Mouse (Mus musculus): Measurements from ENCODE around the gene D430042O09Rik. TPM values are rescaled to one million over a fixed set of nuclear protein-coding genes. Genes with fewer than 3 reads are reported as not detected.
A peak's percentile ranks its signal among the peaks of the same experiment; 100 is the strongest.

The D430042O09Rik gene
- polyA plus RNA-seq, 1 experiment from 2014 or later: 10.3 TPM

DNA sequence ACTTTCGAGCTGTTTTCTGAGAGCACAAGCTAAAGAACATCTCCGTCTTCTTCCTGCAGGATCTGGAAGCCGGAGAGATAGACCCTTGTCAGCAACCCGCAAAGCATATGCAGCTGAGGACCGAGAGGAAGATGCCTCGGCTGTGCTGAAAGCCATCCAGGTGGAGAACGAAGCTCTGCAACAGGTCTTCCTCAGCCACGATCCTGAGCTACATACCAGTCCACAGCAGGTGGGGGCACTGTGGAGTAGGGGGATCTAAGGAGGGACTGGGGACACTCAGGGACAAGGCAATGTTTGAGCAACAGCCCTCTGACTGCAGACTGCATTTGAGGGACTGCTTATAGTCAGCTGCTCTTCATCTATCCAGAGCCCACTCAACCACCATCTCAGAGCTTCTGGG, 105.0 kb downstream of the D430042O09Rik start:
- no peaks in the 10 kb centered on the region for H3K27me3 ChIP-seq (replicated peaks)
- 87% methylated on average over 8 of the region's 8 CpGs for WGBS
- no peak for ATAC-seq (ENCODE audit: insufficient number of reproducible peaks, low FRiP score)
- H3K4me2 ChIP-seq: no peak overlapping the region
- 0 out of 2 replicates have a peak, but pooled peaks cover 2% of the 10 kb centered on the region for H3K4me1 ChIP-seq (replicated peaks)
- no peaks in the 10 kb centered on the region for H3K9me3 ChIP-seq (replicated peaks)
- H3K36me3 ChIP-seq: peaks cover 26% of the 10 kb centered on the region
- no peak overlapping the region for H3K4me3 ChIP-seq
- H3K9ac ChIP-seq: no peak overlapping the region
- H3K27ac ChIP-seq (ENCODE audit: poor library complexity, severe bottlenecking): no peak overlapping the region

- H3K4me2 ChIP-seq: no peak overlapping the region
- no peaks in the 10 kb centered on the region for H3K27me3 ChIP-seq (replicated peaks)
- no peaks in the 10 kb centered on the region for H3K9me3 ChIP-seq (replicated peaks)
- WGBS: 80% methylated on average over 3 of the region's 3 CpGs
- no peak overlapping the region for H3K9ac ChIP-seq
- peaks cover 9% of the 10 kb centered on the region for H3K4me1 ChIP-seq (replicated peaks)
- peaks cover 34% of the 10 kb centered on the region for H3K36me3 ChIP-seq
- no peak for ATAC-seq (ENCODE audit: insufficient number of reproducible peaks, low FRiP score)
- H3K4me3 ChIP-seq: no peak overlapping the region
- no peak overlapping the region for H3K27ac ChIP-seq (ENCODE audit: poor library complexity, severe bottlenecking)
These were observed 108.0 kb downstream of the D430042O09Rik start for GRCm38 (mm10) chr7:125815733-125816132.

- Histone ChIP-seq H3K4me2 (no peak overlapping the region), H3K4me3 (no peak overlapping the region), H3K36me3 (peaks cover 27% of the 10 kb centered on the region), H3K9ac (no peak overlapping the region), H3K27ac (ENCODE audit: poor library complexity, severe bottlenecking) (no peak overlapping the region), H3K27me3 (replicated peaks) (no peaks in the 10 kb centered on the region), H3K9me3 (replicated peaks) (no peaks in the 10 kb centered on the region), H3K4me1 (replicated peaks) (peaks cover 19% of the 10 kb centered on the region)
- 86% methylated on average over 9 of the region's 9 CpGs for WGBS
- ATAC-seq (ENCODE audit: insufficient number of reproducible peaks, low FRiP score): no peak
These were observed 110.6 kb downstream of the D430042O09Rik start for GRCm38 (mm10) chr7:125818301-125818712.

GRCm38 (mm10) chr7:125820233-125820632, 112.5 kb downstream of the D430042O09Rik start:
- Histone ChIP-seq H3K27ac (ENCODE audit: poor library complexity, severe bottlenecking) (peak overlapping the region; percentile 41; the same call in 1 of the 2 replicates), H3K27me3 (replicated peaks) (no peaks in the 10 kb centered on the region), H3K9ac (no peak overlapping the region), H3K36me3 (peaks cover 10% of the 10 kb centered on the region), H3K4me1 (replicated peaks) (peaks cover 19% of the 10 kb centered on the region), H3K4me2 (no peak overlapping the region), H3K9me3 (replicated peaks) (no peaks in the 10 kb centered on the region), H3K4me3 (no peak overlapping the region)
- 40% methylated on average over 2 of the region's 2 CpGs for WGBS
- no peak for ATAC-seq (ENCODE audit: insufficient number of reproducible peaks, low FRiP score)

- Histone ChIP-seq H3K9me3 (replicated peaks) (no peaks in the 10 kb centered on the region), H3K36me3 (peaks cover 3% of the 10 kb centered on the region; the same call in 1 of the 2 replicates), H3K4me2 (no peak overlapping the region), H3K9ac (no peak overlapping the region), H3K4me1 (replicated peaks) (peaks cover 63% of the 10 kb centered on the region), H3K4me3 (no peak overlapping the region), H3K27ac (ENCODE audit: poor library complexity, severe bottlenecking) (peak overlapping the region; percentile 34; the same call in 1 of the 2 replicates), H3K27me3 (replicated peaks) (no peaks in the 10 kb centered on the region)
- 9% methylated on average over 2 of the region's 2 CpGs for WGBS
- 0 out of 2 replicates have a peak, but pooled peaks have one; percentile 47 for ATAC-seq (ENCODE audit: insufficient number of reproducible peaks, low FRiP score)
These were observed 118.7 kb downstream of the D430042O09Rik start for GRCm38 (mm10) chr7:125826425-125826824.

DNA sequence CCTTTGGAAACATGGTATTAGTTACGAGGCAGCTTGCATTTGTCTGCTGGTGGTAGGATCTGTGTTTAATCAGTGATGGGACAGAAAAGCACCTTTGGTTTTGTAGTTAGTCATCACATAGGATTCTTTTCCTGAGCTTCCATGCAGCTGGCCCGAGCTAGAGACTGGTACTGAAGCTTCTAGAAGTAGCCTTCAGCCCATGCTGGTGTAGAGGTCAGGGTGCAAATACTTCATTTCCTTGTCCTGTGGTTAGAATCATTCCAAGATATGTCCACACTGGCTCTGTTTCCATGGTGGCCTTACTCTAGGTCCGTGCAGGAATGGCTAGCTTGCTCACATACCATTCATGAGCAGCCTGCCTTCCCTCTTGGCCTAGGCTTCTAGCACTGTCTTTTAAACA, 119.2 kb downstream of the D430042O09Rik start:
- no peak for ATAC-seq (ENCODE audit: insufficient number of reproducible peaks, low FRiP score)
- Histone ChIP-seq H3K4me1 (replicated peaks) (peaks cover 68% of the 10 kb centered on the region), H3K27me3 (replicated peaks) (no peaks in the 10 kb centered on the region), H3K4me2 (no peak overlapping the region), H3K36me3 (peaks cover 3% of the 10 kb centered on the region; the same call in 1 of the 2 replicates), H3K27ac (ENCODE audit: poor library complexity, severe bottlenecking) (peak overlapping the region; percentile 34; the same call in 1 of the 2 replicates), H3K4me3 (no peak overlapping the region), H3K9ac (no peak overlapping the region), H3K9me3 (replicated peaks) (no peaks in the 10 kb centered on the region)
- WGBS: 51% methylated on average over 3 of the region's 3 CpGs

GRCm38 (mm10) chr7:125827420-125827819, 119.7 kb downstream of the D430042O09Rik start:
- WGBS: 61% methylated on average over 9 of the region's 9 CpGs
- no peak for ATAC-seq (ENCODE audit: insufficient number of reproducible peaks, low FRiP score)
- peak overlapping the region; percentile 34; the same call in 1 of the 2 replicates for H3K27ac ChIP-seq (ENCODE audit: poor library complexity, severe bottlenecking)

DNA sequence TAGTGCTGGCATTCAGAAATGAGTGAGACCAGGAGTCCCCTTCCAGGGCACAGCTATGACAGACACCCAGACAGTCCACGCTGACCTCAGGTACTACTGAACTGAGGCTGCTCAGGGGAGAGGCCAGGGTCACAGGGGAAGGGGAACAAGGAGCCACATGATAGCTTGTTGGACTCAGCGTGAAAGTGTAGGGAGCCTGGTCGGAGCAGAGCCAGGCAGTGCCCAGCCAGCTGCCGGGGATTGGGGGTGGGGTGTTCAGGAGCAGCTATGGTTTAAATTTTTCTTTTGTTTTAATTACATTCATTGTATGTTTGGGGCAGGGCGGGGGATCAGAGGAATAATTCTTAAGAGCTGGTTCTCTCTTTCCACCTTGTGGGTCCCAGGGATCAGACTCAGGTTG, 120.9 kb downstream of the D430042O09Rik start:
- peaks cover 76% of the 10 kb centered on the region for H3K4me1 ChIP-seq (replicated peaks)
- peak overlapping the region; percentile 30 for H3K27ac ChIP-seq (ENCODE audit: poor library complexity, severe bottlenecking)
- no peak overlapping the region for H3K9ac ChIP-seq
- ATAC-seq (ENCODE audit: insufficient number of reproducible peaks, low FRiP score): no peak
- H3K27me3 ChIP-seq (replicated peaks): no peaks in the 10 kb centered on the region
- WGBS: 71% methylated on average over 5 of the region's 5 CpGs
- H3K9me3 ChIP-seq (replicated peaks): no peaks in the 10 kb centered on the region
- H3K4me3 ChIP-seq: no peak overlapping the region
- peak overlapping the region; percentile 45; the same call in 1 of the 2 replicates for H3K4me2 ChIP-seq
- peaks cover 3% of the 10 kb centered on the region; the same call in 1 of the 2 replicates for H3K36me3 ChIP-seq

More at GRCm38 (mm10) chr7:125827420-125827819, 119.7 kb downstream of the D430042O09Rik start:
- no peak overlapping the region for H3K4me3 ChIP-seq
- H3K27me3 ChIP-seq (replicated peaks): no peaks in the 10 kb centered on the region
- H3K4me2 ChIP-seq: no peak overlapping the region
- H3K9ac ChIP-seq: no peak overlapping the region
- H3K36me3 ChIP-seq: peaks cover 3% of the 10 kb centered on the region; the same call in 1 of the 2 replicates
- peaks cover 71% of the 10 kb centered on the region for H3K4me1 ChIP-seq (replicated peaks)
- H3K9me3 ChIP-seq (replicated peaks): no peaks in the 10 kb centered on the region

- Histone ChIP-seq H3K9me3 (replicated peaks) (no peaks in the 10 kb centered on the region), H3K27me3 (replicated peaks) (no peaks in the 10 kb centered on the region), H3K4me2 (peak overlapping the region; percentile 45), H3K27ac (ENCODE audit: poor library complexity, severe bottlenecking) (peak overlapping the region; percentile 84), H3K9ac (peak overlapping the region; percentile 37; the same call in 1 of the 2 replicates), H3K4me1 (replicated peaks) (peaks cover 79% of the 10 kb centered on the region), H3K4me3 (peak overlapping the region; percentile 6; the same call in 1 of the 2 replicates), H3K36me3 (peaks cover 9% of the 10 kb centered on the region; the same call in 1 of the 2 replicates)
- 22% methylated on average over 3 of the region's 3 CpGs for WGBS
- ATAC-seq (ENCODE audit: insufficient number of reproducible peaks, low FRiP score): peak; percentile 42; the same call in 1 of the 2 replicates
These were observed 121.5 kb downstream of the D430042O09Rik start for GRCm38 (mm10) chr7:125829121-125829666.

DNA sequence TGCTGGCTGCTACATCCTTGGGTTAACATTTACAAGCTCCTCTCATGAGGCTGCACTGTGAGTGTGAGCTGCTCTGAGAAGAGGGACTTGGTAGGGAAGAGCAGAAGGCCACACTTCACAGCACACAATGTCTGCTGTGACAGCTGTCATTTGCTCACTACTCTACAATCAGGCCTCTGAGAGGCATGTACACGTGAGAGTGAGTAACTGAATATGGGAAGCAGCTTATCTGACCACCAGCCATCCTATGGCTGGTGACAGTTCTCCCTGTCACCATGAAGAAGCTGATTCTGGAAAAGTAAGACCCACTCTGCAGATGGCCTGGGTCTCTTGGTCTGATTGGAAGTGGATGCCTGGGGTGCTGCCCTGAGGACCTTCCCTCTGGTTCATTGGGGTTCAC, 125.1 kb downstream of the D430042O09Rik start:
- Histone ChIP-seq H3K36me3 (peaks cover 10% of the 10 kb centered on the region; the same call in 1 of the 2 replicates), H3K4me2 (no peak overlapping the region), H3K9me3 (replicated peaks) (no peaks in the 10 kb centered on the region), H3K9ac (no peak overlapping the region), H3K4me1 (replicated peaks) (peaks cover 68% of the 10 kb centered on the region), H3K4me3 (no peak overlapping the region), H3K27me3 (replicated peaks) (no peaks in the 10 kb centered on the region), H3K27ac (ENCODE audit: poor library complexity, severe bottlenecking) (peak overlapping the region; percentile 42)
- 27% methylated on average over 1 of the region's 1 CpGs for WGBS
- ATAC-seq (ENCODE audit: insufficient number of reproducible peaks, low FRiP score): no peak

DNA sequence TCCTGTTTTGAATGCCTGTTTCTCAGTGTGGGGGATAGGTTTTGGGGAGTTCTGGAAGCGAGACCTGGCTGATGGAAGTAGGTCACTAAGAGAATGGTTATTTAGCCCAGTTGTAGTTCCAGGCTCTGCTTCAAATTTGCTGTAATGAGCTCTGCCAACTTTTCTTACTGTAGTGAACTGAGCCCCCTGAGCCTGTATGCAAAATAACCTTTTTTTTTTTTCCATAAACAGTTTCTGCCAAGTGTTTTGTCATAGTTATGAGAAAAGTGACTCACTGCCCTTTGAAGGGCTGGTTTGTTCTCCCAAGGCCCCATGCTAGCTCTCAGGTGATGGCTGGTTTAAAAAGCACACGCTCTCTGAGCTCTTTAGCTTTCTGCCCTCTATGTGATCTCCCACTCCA, 125.8 kb downstream of the D430042O09Rik start:
- no peak overlapping the region for H3K4me3 ChIP-seq
- no peak for ATAC-seq (ENCODE audit: insufficient number of reproducible peaks, low FRiP score)
- no peaks in the 10 kb centered on the region for H3K9me3 ChIP-seq (replicated peaks)
- no peak overlapping the region for H3K9ac ChIP-seq
- H3K4me2 ChIP-seq: 0 out of 2 replicates have a peak overlapping the region, but pooled peaks have one; percentile 1
- peaks cover 68% of the 10 kb centered on the region for H3K4me1 ChIP-seq (replicated peaks)
- WGBS: 88% methylated on average over 2 of the region's 2 CpGs
- peak overlapping the region; percentile 42; the same call in 1 of the 2 replicates for H3K27ac ChIP-seq (ENCODE audit: poor library complexity, severe bottlenecking)
- no peaks in the 10 kb centered on the region for H3K27me3 ChIP-seq (replicated peaks)
- H3K36me3 ChIP-seq: peaks cover 10% of the 10 kb centered on the region; the same call in 1 of the 2 replicates

Measured in heart, embryonic 12.5 days (tissue).